Mouse (Mus musculus) heart, adult 10 weeks (tissue): Measurements from ENCODE around the gene Gm2004. TPM values are rescaled to one million over a fixed set of nuclear protein-coding genes. Genes with fewer than 3 reads are reported as not detected.

Source experiments
- polyA plus RNA-seq: library from polyadenylated mRNA; stranded (reverse); fragments of 350-450 nt; fragmentation: Illumina TruSeq; extraction: RNeasy Lipid Tissue Mini Kit (QIAGEN cat#74804); gene quantifications from one replicate; pipeline ENCODE4 v1.2.3, GENCODE M21; 2014; ENCODE audit warnings: low read depth, low replicate concordance

Gene Gm2004
- 4.3 TPM for polyA plus RNA-seq

GRCm38 (mm10) chr2:176149725-176150124 lies at the start of gene Gm2004:
Gm2004 (minus strand) TSS chr2:176149825.

Other genes with a start within 250 kb of the Gm2004 start
- gene Zfp966, start 218.7 kb downstream of the Gm2004 start, polyA plus RNA-seq: 10.6 TPM
- 11.3 TPM for gene Gm2026, start 184.5 kb downstream of the Gm2004 start, polyA plus RNA-seq
- gene 2210418O10Rik, start 76.7 kb upstream of the Gm2004 start, polyA plus RNA-seq: 1.8 TPM
- not detected for gene Gm11009, start 169.7 kb upstream of the Gm2004 start, polyA plus RNA-seq